Mouse (Mus musculus): ENCODE measurements around the gene Plod3. TPM values are rescaled to one million over a fixed set of nuclear protein-coding genes. Genes with fewer than 3 reads are reported as not detected.

The Plod3 gene
- polyA plus RNA-seq, 1 experiment from 2014 or later: 35.7 TPM

DNA sequence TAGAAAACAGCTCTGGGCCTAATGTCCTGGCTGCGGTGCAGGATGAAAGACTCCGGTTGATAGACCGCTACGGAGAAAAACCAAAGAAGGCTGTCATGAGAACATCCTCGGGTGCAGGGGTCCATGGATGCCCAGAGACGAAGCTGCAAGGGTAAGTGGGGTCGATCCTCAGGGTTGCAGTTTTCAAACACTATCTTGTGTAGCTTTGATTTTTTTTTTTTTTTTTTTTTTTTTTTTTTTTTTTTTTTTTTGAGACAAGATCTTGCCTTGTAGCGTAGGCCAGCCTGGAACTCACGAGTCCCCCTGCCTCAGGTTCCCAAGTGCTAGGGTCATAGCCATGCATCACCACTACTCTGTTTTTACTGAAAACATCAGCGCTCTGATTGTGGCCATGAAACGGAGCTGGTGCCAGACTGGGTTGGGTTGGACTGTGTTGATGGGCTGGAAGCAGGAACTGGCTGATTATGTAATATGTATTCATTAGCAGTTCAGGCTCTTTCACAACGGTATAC, 33.3 kb upstream of the Plod3 start:
- H3K4me3 ChIP-seq: peak overlapping the region; percentile 69
- no peaks in the 10 kb centered on the region for H3K9me3 ChIP-seq
- H3K4me1 ChIP-seq: peaks cover 21% of the 10 kb centered on the region
- peak overlapping the region; percentile 86 for H3K27ac ChIP-seq
- no peaks in the 10 kb centered on the region for H3K27me3 ChIP-seq (ENCODE audit: poor library complexity, severe bottlenecking)
- peaks cover 30% of the 10 kb centered on the region for H3K36me3 ChIP-seq (replicated peaks)
- WGBS: 3% methylated on average over 12 of the region's 12 CpGs
- no peak for DNase-seq (ENCODE audit: extremely low spot score, low spot score)

GRCm38 (mm10) chr5:136955622-136956021, 31.2 kb upstream of the Plod3 start:
- Histone ChIP-seq H3K4me3 (no peak overlapping the region), H3K9me3 (no peaks in the 10 kb centered on the region), H3K4me1 (peaks cover 21% of the 10 kb centered on the region), H3K27me3 (ENCODE audit: poor library complexity, severe bottlenecking) (no peaks in the 10 kb centered on the region), H3K36me3 (replicated peaks) (peaks cover 48% of the 10 kb centered on the region), H3K27ac (no peak overlapping the region)
- WGBS: 88% methylated on average over 4 of the region's 4 CpGs
- no peak for DNase-seq (ENCODE audit: extremely low spot score, low spot score)

DNA sequence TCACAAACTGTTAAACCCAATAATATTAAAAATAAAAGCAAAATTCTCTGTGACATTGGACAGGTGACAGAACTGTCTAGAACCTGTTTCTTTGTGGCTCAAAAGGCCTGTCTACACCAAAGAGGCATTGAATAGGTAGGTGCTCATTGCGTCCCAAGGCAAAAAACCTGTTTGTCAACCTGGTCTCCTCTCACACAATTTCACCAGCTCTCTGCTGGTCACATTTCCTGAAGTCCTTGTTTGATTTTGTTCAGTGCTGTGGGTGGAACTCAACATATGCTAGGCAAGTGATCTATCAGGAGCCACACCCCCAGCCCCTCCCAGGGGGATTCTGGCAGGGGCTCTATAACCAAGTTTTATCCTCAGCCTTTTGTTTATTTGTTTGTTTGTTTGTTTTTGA, 29.6 kb upstream of the Plod3 start:
- no peak for DNase-seq (ENCODE audit: extremely low spot score, low spot score)
- peaks cover 33% of the 10 kb centered on the region for H3K4me1 ChIP-seq
- H3K9me3 ChIP-seq: no peaks in the 10 kb centered on the region
- H3K27me3 ChIP-seq (ENCODE audit: poor library complexity, severe bottlenecking): no peaks in the 10 kb centered on the region
- no peak overlapping the region for H3K4me3 ChIP-seq
- peaks cover 51% of the 10 kb centered on the region for H3K36me3 ChIP-seq (replicated peaks)
- 90% methylated on average over 1 of the region's 1 CpGs for WGBS
- H3K27ac ChIP-seq: no peak overlapping the region

- no peaks in the 10 kb centered on the region for H3K27me3 ChIP-seq (ENCODE audit: poor library complexity, severe bottlenecking)
- H3K36me3 ChIP-seq (replicated peaks): peaks cover 63% of the 10 kb centered on the region
- H3K4me3 ChIP-seq: no peak overlapping the region
- no peaks in the 10 kb centered on the region for H3K9me3 ChIP-seq
- H3K27ac ChIP-seq: no peak overlapping the region
- H3K4me1 ChIP-seq: peaks cover 29% of the 10 kb centered on the region
- 84% methylated on average over 5 of the region's 5 CpGs for WGBS
- DNase-seq (ENCODE audit: extremely low spot score, low spot score): no peak
These were observed 27.7 kb upstream of the Plod3 start for GRCm38 (mm10) chr5:136958991-136959605.

- no peak for DNase-seq (ENCODE audit: extremely low spot score, low spot score)
- H3K4me3 ChIP-seq: no peak overlapping the region
- peaks cover 22% of the 10 kb centered on the region for H3K4me1 ChIP-seq
- peaks cover 70% of the 10 kb centered on the region for H3K36me3 ChIP-seq (replicated peaks)
- no peaks in the 10 kb centered on the region for H3K27me3 ChIP-seq (ENCODE audit: poor library complexity, severe bottlenecking)
- WGBS: 96% methylated on average over 6 of the region's 6 CpGs
- H3K9me3 ChIP-seq: no peaks in the 10 kb centered on the region
- no peak overlapping the region for H3K27ac ChIP-seq
These were observed 26.8 kb upstream of the Plod3 start for GRCm38 (mm10) chr5:136960053-136960452.

DNA sequence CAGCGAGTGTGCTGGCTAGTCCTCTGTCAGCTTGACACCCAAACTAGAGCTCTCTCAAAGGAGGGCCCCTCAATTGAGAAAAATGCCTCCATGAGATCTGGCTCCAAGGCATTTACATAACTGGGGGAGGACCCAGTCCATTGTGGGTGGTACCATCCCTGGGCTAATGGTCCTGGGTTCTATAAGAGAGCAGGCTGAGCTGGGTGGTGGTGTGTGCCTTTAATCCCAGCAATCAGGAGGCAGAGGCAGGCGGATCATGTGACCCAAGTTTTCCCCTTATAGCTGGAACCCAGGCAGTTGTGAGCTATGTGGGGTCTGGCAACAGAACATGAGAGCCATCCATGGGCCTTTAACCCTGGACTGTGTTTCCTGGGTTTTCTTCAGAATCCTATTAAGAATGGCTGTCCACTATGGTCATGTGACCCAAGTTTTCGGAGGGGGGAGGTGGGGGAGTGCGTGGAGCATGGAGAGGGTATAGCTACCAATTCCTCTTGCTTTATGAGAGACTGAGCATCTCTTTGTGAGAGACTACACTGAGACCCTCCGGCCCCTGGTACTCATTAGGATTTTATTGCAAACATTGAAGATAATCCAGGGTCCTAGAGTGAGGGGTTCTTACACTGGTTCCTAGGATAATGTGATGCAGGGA, 25.4 kb upstream of the Plod3 start:
- no peak for DNase-seq (ENCODE audit: extremely low spot score, low spot score)
- H3K9me3 ChIP-seq: no peaks in the 10 kb centered on the region
- peaks cover 74% of the 10 kb centered on the region for H3K36me3 ChIP-seq (replicated peaks)
- peak overlapping the region; percentile 93 for H3K27ac ChIP-seq
- peaks cover 31% of the 10 kb centered on the region for H3K4me1 ChIP-seq
- 26% methylated on average over 5 of the region's 5 CpGs for WGBS
- H3K27me3 ChIP-seq (ENCODE audit: poor library complexity, severe bottlenecking): no peaks in the 10 kb centered on the region
- peak overlapping the region; percentile 73 for H3K4me3 ChIP-seq

DNA sequence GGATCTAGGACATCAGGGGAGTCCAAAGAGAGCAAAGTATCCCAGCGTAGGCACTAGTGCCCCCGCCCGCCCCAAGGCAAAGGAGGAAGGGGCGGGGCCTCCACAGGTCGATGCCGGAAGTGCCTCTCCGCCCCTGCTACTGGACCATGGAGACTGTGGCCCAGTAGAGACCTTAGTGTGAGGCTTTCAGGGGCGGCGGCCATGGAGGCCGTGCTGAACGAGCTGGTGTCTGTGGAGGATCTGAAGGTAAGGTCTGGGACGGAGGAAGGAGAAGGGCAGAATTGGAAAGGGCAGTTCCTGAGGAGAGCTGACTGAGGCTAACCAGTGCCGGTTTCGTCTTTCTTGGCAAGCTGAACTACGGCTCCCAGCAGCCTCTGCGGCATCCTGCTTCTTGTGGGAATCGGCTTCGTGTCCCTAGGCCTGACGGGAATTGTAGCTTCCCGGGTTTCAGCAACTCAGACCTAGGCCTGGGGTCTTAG, 24.8 kb upstream of the Plod3 start:
- peaks cover 74% of the 10 kb centered on the region for H3K36me3 ChIP-seq (replicated peaks)
- under 1% methylated on average over 20 of the region's 20 CpGs for WGBS
- H3K9me3 ChIP-seq: no peaks in the 10 kb centered on the region
- H3K27me3 ChIP-seq (ENCODE audit: poor library complexity, severe bottlenecking): no peaks in the 10 kb centered on the region
- peaks cover 34% of the 10 kb centered on the region for H3K4me1 ChIP-seq
- peak overlapping the region; percentile 93 for H3K27ac ChIP-seq
- peak; percentile 91 for DNase-seq (ENCODE audit: extremely low spot score, low spot score)
- peak overlapping the region; percentile 73 for H3K4me3 ChIP-seq

- WGBS: 2% methylated on average over 10 of the region's 10 CpGs
- Histone ChIP-seq H3K9me3 (no peaks in the 10 kb centered on the region), H3K4me1 (peaks cover 34% of the 10 kb centered on the region), H3K36me3 (replicated peaks) (peaks cover 74% of the 10 kb centered on the region), H3K27ac (peak overlapping the region; percentile 93), H3K4me3 (peak overlapping the region; percentile 73), H3K27me3 (ENCODE audit: poor library complexity, severe bottlenecking) (no peaks in the 10 kb centered on the region)
- DNase-seq (ENCODE audit: extremely low spot score, low spot score): peak; percentile 78
These were observed 24.3 kb upstream of the Plod3 start for GRCm38 (mm10) chr5:136962501-136962900.

GRCm38 (mm10) chr5:136962966-136963540, 23.8 kb upstream of the Plod3 start:
- H3K9me3 ChIP-seq: no peaks in the 10 kb centered on the region
- peaks cover 75% of the 10 kb centered on the region for H3K36me3 ChIP-seq (replicated peaks)
- H3K27ac ChIP-seq: peak overlapping the region; percentile 93; the same call in 1 of the 2 replicates
- H3K27me3 ChIP-seq (ENCODE audit: poor library complexity, severe bottlenecking): no peaks in the 10 kb centered on the region
- H3K4me3 ChIP-seq: peak overlapping the region; percentile 73
- peaks cover 34% of the 10 kb centered on the region for H3K4me1 ChIP-seq
- WGBS: 76% methylated on average over 8 of the region's 8 CpGs
- no peak for DNase-seq (ENCODE audit: extremely low spot score, low spot score)

DNA sequence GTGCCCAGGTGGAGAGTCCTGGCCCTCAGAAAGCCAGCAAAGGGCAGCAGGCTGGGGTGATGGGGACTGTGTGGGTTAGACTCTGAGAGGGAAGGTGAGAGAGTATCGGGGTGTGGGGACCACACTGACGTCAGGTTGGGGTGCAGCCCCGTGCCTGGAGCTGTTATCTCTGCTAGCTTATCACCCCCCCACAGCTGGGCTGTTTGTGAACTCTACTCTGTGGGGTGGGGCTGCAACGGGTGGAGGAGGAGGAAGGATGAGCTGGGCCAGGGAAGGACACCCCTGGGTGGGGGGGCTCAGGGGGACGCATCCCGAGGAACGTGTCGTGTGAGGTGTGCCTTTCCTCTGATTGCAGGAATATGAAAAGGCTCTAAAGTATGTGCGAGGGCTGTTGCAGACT, 21.6 kb upstream of the Plod3 start:
- WGBS: 96% methylated on average over 9 of the region's 9 CpGs
- Histone ChIP-seq H3K9me3 (no peaks in the 10 kb centered on the region), H3K27me3 (ENCODE audit: poor library complexity, severe bottlenecking) (no peaks in the 10 kb centered on the region), H3K27ac (no peak overlapping the region), H3K36me3 (replicated peaks) (peaks cover 67% of the 10 kb centered on the region), H3K4me1 (peaks cover 34% of the 10 kb centered on the region), H3K4me3 (no peak overlapping the region)
- no peak for DNase-seq (ENCODE audit: extremely low spot score, low spot score)

DNA sequence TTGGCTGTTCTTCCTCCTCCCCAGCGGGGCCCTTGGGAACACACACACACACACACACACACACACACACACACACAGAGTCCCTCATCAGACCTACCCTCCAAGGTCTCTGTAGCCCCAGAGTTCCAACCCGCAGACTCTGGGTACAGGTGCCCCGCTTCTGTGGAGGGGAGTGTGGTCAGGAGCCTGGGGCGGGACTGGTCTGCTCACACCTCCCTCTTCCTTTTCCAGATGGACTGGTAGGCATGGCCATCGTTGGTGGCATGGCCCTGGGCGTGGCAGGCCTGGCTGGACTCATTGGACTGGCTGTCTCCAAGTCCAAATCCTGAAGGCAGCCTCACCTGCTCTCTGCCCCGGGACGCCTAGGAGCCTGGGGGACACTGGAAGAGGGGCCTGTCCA, 21.1 kb upstream of the Plod3 start:
- peaks cover 33% of the 10 kb centered on the region for H3K4me1 ChIP-seq
- 91% methylated on average over 7 of the region's 8 CpGs for WGBS
- no peak for DNase-seq (ENCODE audit: extremely low spot score, low spot score)
- H3K4me3 ChIP-seq: peak overlapping the region; percentile 5; the same call in 1 of the 2 replicates
- no peaks in the 10 kb centered on the region for H3K9me3 ChIP-seq
- 0 out of 2 replicates have a peak overlapping the region, but pooled peaks have one; percentile 7 for H3K27ac ChIP-seq
- no peaks in the 10 kb centered on the region for H3K27me3 ChIP-seq (ENCODE audit: poor library complexity, severe bottlenecking)
- H3K36me3 ChIP-seq (replicated peaks): peaks cover 62% of the 10 kb centered on the region

DNA sequence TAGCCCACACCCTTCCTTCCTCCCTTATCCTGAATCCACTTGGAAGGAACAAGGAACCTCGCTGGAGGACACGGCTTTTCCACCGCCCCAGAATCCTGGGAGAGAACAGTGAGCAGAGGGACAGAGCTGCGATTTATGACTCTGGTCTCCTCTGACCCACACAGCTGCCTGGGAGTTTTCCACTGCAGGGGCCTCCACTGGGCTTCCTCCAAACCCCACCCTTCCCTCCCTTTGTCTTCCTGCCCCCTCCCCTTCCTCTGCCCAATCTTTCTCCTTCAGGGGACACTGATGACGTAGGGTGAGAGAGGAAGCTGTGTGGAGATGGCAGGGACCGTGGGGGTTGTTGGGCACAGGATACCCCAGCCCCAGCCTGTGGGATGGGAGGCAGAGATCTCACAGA, 20.5 kb upstream of the Plod3 start, which contains the start of gene Cldn15:
TSS of gene Cldn15 (plus strand) at position 286 of the 400 bp plus-strand sequence.
- Histone ChIP-seq H3K36me3 (replicated peaks) (peaks cover 60% of the 10 kb centered on the region), H3K4me3 (peak within 1 kb of the TSS; percentile 5; the same call in 1 of the 2 replicates), H3K27ac (peak within 1 kb of the TSS; percentile 41; the same call in 1 of the 2 replicates), H3K27me3 (ENCODE audit: poor library complexity, severe bottlenecking) (no peaks in the 10 kb centered on the region), H3K4me1 (peaks cover 27% of the 10 kb centered on the region), H3K9me3 (no peaks in the 10 kb centered on the region)
- WGBS: 81% methylated on average over 6 of the region's 6 CpGs
- DNase-seq (ENCODE audit: extremely low spot score, low spot score): no peak
